Mouse (Mus musculus): ENCODE measurements around the gene Zfp51. TPM values are rescaled to one million over a fixed set of nuclear protein-coding genes. Genes with fewer than 3 reads are reported as not detected.

Gene Zfp51
- polyA plus RNA-seq (2012; rRNA removed) = 5.3 and 5.6 TPM in 2 replicates

DNA sequence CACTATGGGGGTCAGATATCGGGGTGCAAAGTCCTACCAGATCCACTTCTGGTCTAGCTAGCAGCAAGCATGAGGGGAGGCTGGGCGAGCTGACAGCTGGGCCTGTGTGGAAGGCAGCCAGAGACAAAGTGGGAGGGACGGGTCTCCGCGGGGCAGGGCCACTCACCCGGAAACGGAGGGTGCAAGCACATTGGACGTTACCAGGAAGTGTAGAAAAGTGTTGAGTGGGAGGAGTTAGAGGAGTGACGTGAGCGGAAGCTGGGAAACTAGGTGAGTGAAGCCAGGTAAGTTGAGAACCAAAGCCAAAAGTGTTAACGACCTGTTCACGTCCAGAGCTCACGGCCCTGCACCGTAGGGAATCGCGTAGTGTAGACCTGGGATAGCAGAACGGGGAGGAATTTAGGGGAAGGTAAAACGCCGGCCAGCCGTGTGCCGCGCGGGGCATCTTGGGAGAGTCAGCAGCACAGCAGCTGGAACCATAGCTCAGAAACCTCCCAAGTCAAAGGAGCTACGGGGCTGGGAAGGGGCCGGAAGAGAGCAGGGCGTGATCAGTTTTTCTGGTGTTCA, at the start of gene Zfp51:
Zfp51 (plus strand) TSS at position 237 of the 567 bp plus-strand sequence.

DNA sequence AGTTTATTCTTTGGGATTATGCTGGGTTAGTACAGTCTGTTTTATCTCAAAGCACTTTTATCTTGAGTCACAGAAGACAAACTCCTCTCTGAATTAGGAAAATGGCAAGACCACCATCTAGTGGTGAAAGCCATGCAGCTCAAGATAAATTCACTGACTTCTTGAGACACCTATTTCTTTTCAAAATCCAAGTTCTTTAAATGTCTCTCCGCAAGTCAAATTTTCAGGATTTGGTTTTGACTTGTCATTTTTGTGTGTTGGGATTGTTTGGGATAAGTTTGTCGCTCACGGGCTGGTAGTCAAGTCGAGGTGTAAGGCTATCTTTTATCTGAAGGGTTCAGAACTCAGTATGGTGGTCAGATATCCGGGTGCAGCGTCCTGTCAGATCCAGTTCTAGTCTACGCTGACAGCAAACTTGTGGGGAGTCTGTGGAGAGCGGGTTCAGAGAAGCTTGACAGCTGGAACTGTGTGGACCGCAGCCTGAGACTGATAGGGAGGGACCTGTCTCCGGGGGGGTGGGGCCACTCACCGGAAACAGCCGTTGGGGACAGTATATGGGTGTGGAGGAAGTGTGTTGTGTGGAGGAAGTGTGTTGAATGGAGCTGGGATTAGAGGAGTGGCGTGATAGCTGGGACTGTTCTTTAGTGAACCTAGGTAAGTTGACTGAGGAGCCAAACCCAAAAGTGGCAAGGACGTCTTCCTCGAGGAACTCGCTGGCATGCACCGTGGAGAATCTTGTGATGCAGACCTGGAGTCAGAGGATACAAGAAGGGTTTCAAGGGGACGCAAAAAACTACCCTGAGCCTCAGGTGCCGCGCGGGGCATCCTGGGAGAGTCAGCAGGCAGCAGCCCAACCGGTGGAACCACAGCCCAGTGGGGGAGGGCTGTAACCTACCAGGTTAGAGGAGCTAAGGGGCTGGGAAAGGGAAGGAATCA, 27.2 kb upstream of the Zfp51 start, which contains the start of gene Zfp54:
Zfp54 (plus strand) TSS at position 564 of the 936 bp plus-strand sequence.

DNA sequence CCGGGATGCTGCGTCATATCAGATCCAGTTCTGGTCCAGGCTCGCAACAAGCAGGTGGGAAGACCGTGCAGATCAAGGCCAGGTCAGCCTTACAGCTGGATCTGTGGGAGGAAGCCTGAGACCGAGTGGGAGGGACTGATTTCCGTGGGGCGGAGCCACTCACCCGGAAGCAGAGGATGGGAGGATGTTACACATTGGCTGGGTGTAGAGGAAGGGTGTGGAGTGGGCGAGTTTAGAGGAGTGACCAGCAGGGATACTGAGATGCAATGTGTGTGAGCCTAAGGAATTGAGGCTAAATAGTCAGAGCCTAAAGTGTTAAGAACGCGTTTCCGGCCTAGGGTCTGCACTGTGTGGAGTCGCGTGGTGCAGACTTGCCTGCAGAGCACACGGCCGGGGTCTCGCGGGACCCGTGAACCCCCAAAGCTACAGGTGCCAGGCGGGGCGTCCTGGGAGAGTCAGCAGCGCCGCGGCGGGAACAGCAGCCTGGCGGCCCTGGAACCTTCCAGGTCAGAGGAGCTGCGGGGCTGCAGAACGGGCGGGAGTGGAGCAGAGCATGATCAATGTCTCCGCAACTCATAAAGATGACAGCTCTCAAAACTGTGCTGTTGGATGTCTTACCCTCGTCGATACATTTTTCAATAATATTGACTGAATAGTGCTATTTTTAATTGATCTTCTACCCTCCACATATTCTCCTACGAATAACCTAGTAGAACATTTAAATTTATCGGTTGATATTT, 38.8 kb downstream of the Zfp51 start, which contains the start of gene Zfp53:
Zfp53 (plus strand) TSS at position 239 of the 740 bp plus-strand sequence.

Other genes starting within 250 kb of the Zfp51 start
- not detected in 2 replicates for gene Vmn1r234, start 224.3 kb upstream of the Zfp51 start, polyA plus RNA-seq (2012; rRNA removed)
- gene Vmn1r235, start 194.0 kb upstream of the Zfp51 start, polyA plus RNA-seq (2012; rRNA removed) = not detected in 2 replicates
- gene Vmn1r236, start 167.4 kb upstream of the Zfp51 start, polyA plus RNA-seq (2012; rRNA removed) = not detected in 2 replicates
- gene Vmn1r237, start 138.5 kb upstream of the Zfp51 start, polyA plus RNA-seq (2012; rRNA removed) = not detected in 2 replicates
- 3.3 and 3.6 TPM in 2 replicates for gene Zfp677, start 66.6 kb upstream of the Zfp51 start, polyA plus RNA-seq (2012; rRNA removed)
- 3.5 and 4.6 TPM in 2 replicates for gene Zfp54, start 27.1 kb upstream of the Zfp51 start, polyA plus RNA-seq (2012; rRNA removed)
- 5.2 and 5.9 TPM in 2 replicates for gene Zfp53, start 38.6 kb downstream of the Zfp51 start, polyA plus RNA-seq (2012; rRNA removed)
- gene Zfp52, start 85.2 kb downstream of the Zfp51 start, polyA plus RNA-seq (2012; rRNA removed) = 3.0 and 3.2 TPM in 2 replicates
- 18.7 and 21.0 TPM in 2 replicates for gene Zfp948, start 116.6 kb downstream of the Zfp51 start, polyA plus RNA-seq (2012; rRNA removed)
- gene Zfp983, start 200.2 kb downstream of the Zfp51 start, polyA plus RNA-seq (2012; rRNA removed) = 11.0 and 11.3 TPM in 2 replicates
- gene Gm10226, start 241.5 kb downstream of the Zfp51 start, polyA plus RNA-seq (2012; rRNA removed) = 11.8 and 12.2 TPM in 2 replicates

All from central nervous system, embryonic 18 days (tissue).